Mouse (Mus musculus) bone marrow macrophage, adult 2 months (primary cell): ENCODE results near the gene Srcin1.

Experiments used
- CTCF ChIP-seq: IDR thresholded peaks from 2 replicates; pipeline ENCODE4 v1.5.1; 2012; ENCODE audit warnings: low read depth, mild to moderate bottlenecking, low read length, moderate library complexity
- POLR2A ChIP-seq: IDR thresholded peaks from 2 replicates; pipeline ENCODE4 v1.6.1; 2012; ENCODE audit warnings: mild to moderate bottlenecking, low read depth, low read length, borderline replicate concordance

GRCm38 (mm10) chr11:97570493-97571137, 5.4 kb downstream of the Srcin1 start:
- no peak for TF ChIP-seq POLR2A
- TF ChIP-seq CTCF: no peak
